Mouse (Mus musculus) testis, adult 2 months (tissue): ENCODE results near the gene Eef1akmt2.

ENCODE experiments used
- CTCF ChIP-seq: fragments of 200-500 bp; IDR thresholded peaks from 2 replicates; pipeline ENCODE4 v1.5.1; 2012; ENCODE audit warnings: low read depth, mild to moderate bottlenecking, inconsistent platforms, low read length, moderate library complexity; ENCODE audit not compliant: control insufficient read depth, insufficient read depth, insufficient replicate concordance
- POLR2A ChIP-seq: fragments of 200-500 bp; IDR thresholded peaks from 2 replicates; pipeline ENCODE4 v1.6.1; 2012; ENCODE audit warnings: low read depth, mild to moderate bottlenecking, inconsistent platforms, low read length, moderate library complexity; ENCODE audit not compliant: control insufficient read depth

- no peak for TF ChIP-seq POLR2A
- no peak for TF ChIP-seq CTCF
Measured at GRCm38 (mm10) chr7:132780611-132781010, 71.9 kb downstream of the Eef1akmt2 start.
